Mouse (Mus musculus): ENCODE results near the gene Agap2. TPM values are rescaled to one million over a fixed set of nuclear protein-coding genes. Genes with fewer than 3 reads are reported as not detected.

The Agap2 gene
- polyA plus RNA-seq, 1 experiment, result 0.21 TPM

DNA sequence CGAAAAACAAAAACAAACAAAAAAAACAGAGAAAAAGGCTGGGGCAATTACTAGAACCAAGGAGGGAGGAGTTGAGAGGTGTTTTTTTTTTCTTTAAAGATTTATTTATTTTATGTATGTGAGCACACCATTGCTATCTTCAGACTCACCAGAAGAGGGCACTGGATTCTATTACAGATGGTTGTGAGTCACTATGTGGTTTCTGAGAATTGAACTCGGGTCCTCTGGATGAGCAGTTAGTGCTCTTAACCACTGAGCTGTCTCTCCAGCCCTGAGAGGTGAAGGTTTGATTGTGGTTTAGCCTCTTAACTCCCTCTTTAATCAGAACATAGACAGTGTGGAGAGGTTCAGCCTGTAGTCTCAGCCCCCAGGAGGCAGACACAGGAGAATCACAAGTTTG is 40.0 kb downstream of the Agap2 start:
- TF ChIP-seq CTCF (IDR thresholded peaks at IDR 0.05; ENCODE audit: borderline replicate concordance, insufficient read depth, low read length), result no peak
- no peak for TF ChIP-seq POLR2A (IDR thresholded peaks at IDR 0.05; ENCODE audit: low read depth, low read length)
- H3K4me1 ChIP-seq (ENCODE audit: control insufficient read depth, insufficient read depth, low read length), result no peaks in the 10 kb centered on the region
- no peak overlapping the region for H3K4me3 ChIP-seq (ENCODE audit: insufficient read depth, low read length)
- no peak overlapping the region for H3K27ac ChIP-seq (ENCODE audit: insufficient read depth, low read length)

DNA sequence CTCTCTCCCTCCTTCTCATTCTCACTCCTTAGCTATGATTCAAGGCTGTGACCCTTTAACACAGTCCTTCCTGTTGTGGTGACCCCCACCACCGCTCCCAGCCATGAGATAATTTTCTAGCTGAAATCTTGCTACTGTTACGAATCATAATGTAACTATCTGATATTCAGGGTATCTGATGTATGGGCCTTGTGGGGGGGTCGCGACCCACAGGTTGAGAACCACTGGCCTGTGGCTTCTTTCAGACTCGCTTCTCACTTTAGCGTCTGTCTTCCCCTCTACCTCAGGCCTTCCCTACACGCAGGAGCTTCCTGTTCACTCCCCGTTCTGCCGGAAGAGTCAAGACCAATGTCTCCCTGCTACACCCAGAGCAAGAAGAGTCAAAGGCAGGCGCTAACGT is 43.4 kb downstream of the Agap2 start:
- TF ChIP-seq POLR2A (IDR thresholded peaks at IDR 0.05; ENCODE audit: low read depth, low read length) (no peak), CTCF (IDR thresholded peaks at IDR 0.05; ENCODE audit: borderline replicate concordance, insufficient read depth, low read length) (no peak)
- Histone ChIP-seq H3K4me3 (ENCODE audit: insufficient read depth, low read length) (no peak overlapping the region), H3K4me1 (ENCODE audit: control insufficient read depth, insufficient read depth, low read length) (peaks cover 2% of the 10 kb centered on the region; the same call in 1 of the 2 replicates), H3K27ac (ENCODE audit: insufficient read depth, low read length) (no peak overlapping the region)

DNA sequence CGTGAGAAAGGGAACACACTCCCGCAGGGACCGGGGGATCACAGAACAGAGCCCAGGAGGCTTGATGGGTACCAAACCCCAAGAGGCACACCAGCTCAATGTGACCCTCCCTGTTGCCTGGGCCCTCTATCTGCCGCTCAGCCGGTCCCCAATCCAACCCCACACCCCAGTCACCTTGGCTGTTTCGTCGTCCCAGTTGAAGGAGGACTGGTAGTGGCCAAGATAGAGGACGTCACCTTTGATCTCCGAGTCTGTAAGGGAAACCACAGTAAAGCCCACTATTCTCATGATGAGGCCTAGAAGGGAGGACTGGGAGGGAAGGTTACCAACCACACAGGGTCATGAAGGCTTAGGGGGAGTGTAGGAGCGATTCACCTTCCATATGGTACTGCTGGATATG is 44.1 kb downstream of the Agap2 start:
- TF ChIP-seq CTCF (IDR thresholded peaks at IDR 0.05; ENCODE audit: borderline replicate concordance, insufficient read depth, low read length) (no peak), POLR2A (IDR thresholded peaks at IDR 0.05; ENCODE audit: low read depth, low read length) (no peak)
- H3K4me1 ChIP-seq (ENCODE audit: control insufficient read depth, insufficient read depth, low read length), result peaks cover 2% of the 10 kb centered on the region; the same call in 1 of the 2 replicates
- no peak overlapping the region for H3K4me3 ChIP-seq (ENCODE audit: insufficient read depth, low read length)
- no peak overlapping the region for H3K27ac ChIP-seq (ENCODE audit: insufficient read depth, low read length)

DNA sequence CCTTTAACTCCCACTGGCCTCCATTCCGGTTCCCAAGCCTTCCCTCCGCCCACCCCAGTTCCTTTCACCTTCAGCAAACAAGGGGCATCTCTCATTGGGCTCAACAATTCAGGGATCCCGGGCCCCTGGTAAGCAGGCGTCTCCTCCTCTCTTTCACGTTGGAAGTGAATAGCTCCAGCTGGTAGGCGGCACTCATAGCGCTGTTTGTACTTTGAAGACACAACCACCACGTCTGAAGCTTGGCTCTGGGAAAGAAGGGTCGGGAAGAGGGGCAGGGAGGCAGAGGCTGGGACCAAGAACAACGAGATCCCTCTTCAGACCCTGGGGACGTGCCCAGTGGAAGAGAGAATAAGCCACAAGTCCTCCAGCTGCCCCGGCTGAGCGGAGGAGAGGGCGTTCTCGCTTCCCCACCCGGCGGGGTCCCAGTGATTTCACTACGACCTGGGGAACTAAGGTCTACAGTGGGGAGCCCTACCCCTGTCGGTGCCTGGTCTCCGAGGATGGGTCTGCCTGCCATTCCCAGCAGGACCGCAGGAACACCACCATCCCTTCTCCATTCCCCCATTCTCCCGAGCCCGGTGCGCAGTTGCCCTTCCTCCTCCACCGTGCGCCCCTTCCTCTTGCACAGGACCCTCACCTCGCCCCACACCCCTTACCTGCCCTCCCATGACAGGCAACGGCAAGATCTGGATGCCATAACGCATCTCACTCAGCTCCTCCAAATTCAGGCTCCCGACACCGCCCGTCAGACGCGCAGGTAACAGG is 45.4 kb downstream of the Agap2 start:
- TF ChIP-seq POLR2A (IDR thresholded peaks at IDR 0.05; ENCODE audit: low read depth, low read length), result no peak
- TF ChIP-seq CTCF (IDR thresholded peaks at IDR 0.05; ENCODE audit: borderline replicate concordance, insufficient read depth, low read length), result no peak

DNA sequence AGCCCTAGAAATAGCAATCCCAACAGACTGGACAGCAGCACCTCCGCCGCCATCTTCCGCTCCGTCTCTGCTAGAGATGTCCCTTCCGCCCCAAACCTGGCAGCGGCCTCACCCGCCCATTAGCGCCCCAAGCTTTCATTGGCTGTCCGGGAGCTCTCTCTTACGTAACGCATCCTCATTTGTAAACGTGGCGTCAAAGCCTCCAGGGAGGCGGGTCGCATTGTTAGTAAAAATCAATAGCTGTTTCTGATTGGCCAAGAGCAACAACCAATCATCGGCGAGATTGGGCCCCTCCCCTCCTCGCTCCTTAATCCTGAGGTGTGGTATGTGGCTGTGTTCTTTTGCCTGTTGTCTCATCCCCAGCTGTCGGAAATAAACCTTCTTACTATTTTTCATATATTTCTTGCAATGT is 46.0 kb downstream of the Agap2 start, which contains the start of gene Os9:
Os9 (minus strand) TSS at position 66 of the 412 bp plus-strand sequence.
- TF ChIP-seq CTCF (IDR thresholded peaks at IDR 0.05; ENCODE audit: borderline replicate concordance, insufficient read depth, low read length) (no peak), POLR2A (IDR thresholded peaks at IDR 0.05; ENCODE audit: low read depth, low read length) (peak; percentile 83)
- peaks cover 2% of the 10 kb centered on the region; the same call in 1 of the 2 replicates for H3K4me1 ChIP-seq (ENCODE audit: control insufficient read depth, insufficient read depth, low read length)
- no peak within 1 kb of the TSS for H3K27ac ChIP-seq (ENCODE audit: insufficient read depth, low read length)
- H3K4me3 ChIP-seq (ENCODE audit: insufficient read depth, low read length), result peak within 1 kb of the TSS; percentile 88

More for the DNA sequence above, 45.4 kb downstream of the Agap2 start:
- peak overlapping the region; percentile 88 for H3K4me3 ChIP-seq (ENCODE audit: insufficient read depth, low read length)
- peaks cover 2% of the 10 kb centered on the region; the same call in 1 of the 2 replicates for H3K4me1 ChIP-seq (ENCODE audit: control insufficient read depth, insufficient read depth, low read length)
- no peak overlapping the region for H3K27ac ChIP-seq (ENCODE audit: insufficient read depth, low read length)

DNA sequence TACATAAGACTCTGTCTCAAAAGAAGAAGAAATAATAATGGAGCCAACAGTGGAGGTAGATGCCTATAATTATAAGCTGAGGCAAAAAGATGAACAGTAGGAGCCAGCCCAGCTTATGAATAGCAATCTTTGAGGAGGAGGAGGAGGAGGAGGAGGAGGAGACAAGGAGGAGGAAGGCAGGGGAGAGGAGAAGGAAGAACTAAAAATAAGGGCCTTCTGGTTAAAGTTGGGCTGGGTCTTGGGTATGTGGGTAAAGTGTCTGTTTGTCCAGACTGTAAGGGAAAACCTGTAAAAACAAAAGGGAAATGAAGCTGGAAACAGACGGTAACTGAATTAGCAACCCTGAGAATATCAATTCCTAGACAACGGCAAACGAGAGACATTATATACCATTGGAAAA is 46.9 kb downstream of the Agap2 start:
- no peak for TF ChIP-seq POLR2A (IDR thresholded peaks at IDR 0.05; ENCODE audit: low read depth, low read length)
- no peak for TF ChIP-seq CTCF (IDR thresholded peaks at IDR 0.05; ENCODE audit: borderline replicate concordance, insufficient read depth, low read length)
- Histone ChIP-seq H3K4me1 (ENCODE audit: control insufficient read depth, insufficient read depth, low read length) (peaks cover 6% of the 10 kb centered on the region; the same call in 1 of the 2 replicates), H3K27ac (ENCODE audit: insufficient read depth, low read length) (no peak overlapping the region), H3K4me3 (ENCODE audit: insufficient read depth, low read length) (no peak overlapping the region)

DNA sequence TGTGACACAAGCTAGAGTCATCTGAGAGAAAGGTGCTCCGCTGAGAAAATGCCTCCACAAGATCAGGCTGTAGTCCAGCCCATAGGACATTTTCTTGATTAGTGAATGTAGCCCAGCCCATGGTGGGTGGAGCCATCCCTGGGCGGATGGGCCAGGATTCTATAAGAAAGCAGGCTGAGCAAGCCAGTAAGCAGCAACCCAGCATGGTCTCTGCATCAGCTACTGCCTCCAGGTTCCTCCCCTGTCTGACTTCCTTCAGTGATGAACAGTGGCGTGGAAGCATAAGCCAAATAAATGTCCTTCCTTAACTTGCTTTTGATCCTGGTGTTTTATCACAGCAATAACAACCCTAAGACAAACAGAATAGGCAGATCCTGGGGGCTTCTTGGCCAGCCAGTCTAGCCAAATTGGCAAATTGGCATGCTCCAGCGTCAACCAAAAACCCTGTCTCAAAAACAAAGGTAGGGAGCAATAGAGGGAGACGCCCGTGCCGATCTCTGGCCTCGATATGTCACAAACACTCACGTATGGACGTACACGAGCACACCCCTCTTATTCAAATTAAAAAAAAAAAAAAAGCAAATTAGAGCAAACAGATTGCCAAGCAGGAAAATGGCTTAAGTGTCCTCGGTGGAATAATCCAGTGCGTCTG is 47.8 kb downstream of the Agap2 start:
- peaks cover 11% of the 10 kb centered on the region for H3K4me1 ChIP-seq (ENCODE audit: control insufficient read depth, insufficient read depth, low read length)
- no peak overlapping the region for H3K4me3 ChIP-seq (ENCODE audit: insufficient read depth, low read length)
- no peak overlapping the region for H3K27ac ChIP-seq (ENCODE audit: insufficient read depth, low read length)
- peak; percentile 91 for TF ChIP-seq POLR2A (IDR thresholded peaks at IDR 0.05; ENCODE audit: low read depth, low read length)
- no peak for TF ChIP-seq CTCF (IDR thresholded peaks at IDR 0.05; ENCODE audit: borderline replicate concordance, insufficient read depth, low read length)

DNA sequence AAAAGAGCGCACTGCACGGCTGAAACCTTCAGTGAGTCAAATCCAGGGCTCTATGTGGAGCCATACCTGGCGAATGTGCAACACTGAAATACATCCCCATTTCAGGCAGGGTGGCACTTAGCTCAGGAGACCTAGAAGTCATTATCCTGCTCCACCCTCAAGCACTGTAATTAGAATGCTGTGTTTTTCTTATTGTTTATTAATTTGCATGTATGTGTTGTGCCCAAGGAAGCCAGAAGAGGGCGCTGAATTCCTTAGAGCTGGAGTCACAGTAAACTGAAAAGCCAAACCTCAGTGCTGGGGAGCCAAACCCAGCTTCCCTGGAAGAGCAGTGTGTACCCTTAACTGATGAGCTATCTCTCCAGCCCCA is 48.3 kb downstream of the Agap2 start:
- Histone ChIP-seq H3K4me1 (ENCODE audit: control insufficient read depth, insufficient read depth, low read length) (peaks cover 14% of the 10 kb centered on the region), H3K4me3 (ENCODE audit: insufficient read depth, low read length) (no peak overlapping the region), H3K27ac (ENCODE audit: insufficient read depth, low read length) (no peak overlapping the region)
- TF ChIP-seq POLR2A (IDR thresholded peaks at IDR 0.05; ENCODE audit: low read depth, low read length) (no peak), CTCF (IDR thresholded peaks at IDR 0.05; ENCODE audit: borderline replicate concordance, insufficient read depth, low read length) (no peak)

DNA sequence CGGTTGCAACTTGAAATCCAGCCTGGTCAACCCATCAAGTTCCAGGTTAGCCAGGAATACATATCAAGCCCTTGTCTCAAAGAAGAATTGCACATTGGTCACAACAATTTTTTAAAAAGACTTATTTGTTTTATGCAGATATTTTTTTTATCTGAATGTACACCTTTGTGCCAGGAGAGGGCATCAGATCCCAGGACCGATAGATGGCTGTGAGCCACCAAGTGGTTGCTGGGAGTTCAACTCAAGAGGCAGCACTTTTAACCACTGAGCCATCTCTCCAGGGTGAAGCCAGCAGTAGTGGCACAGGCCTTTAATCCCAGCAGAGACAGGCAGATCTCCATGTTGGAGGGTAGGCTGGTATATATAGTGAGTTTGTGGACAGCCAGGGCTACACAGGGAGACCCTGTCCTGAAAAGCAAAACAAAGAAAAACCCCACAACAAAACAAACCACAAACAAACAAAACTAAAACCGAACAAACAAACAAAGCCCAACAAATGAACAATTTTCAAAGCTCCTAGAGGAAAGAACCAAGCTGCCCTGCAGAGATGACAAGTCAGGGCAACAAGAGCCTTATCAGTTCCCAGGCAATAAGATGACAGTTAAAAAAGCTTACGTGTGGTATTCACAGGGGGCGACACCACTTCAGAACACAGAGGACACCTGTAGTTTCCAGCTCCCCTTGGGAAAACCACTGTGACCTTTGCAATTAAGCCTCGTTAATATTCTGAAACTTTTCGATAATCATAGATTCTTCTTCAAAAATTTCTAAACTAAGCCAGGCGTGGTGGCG is 50.3 kb downstream of the Agap2 start:
- Histone ChIP-seq H3K4me1 (ENCODE audit: control insufficient read depth, insufficient read depth, low read length) (peaks cover 17% of the 10 kb centered on the region), H3K4me3 (ENCODE audit: insufficient read depth, low read length) (no peak overlapping the region), H3K27ac (ENCODE audit: insufficient read depth, low read length) (no peak overlapping the region)
- TF ChIP-seq POLR2A (IDR thresholded peaks at IDR 0.05; ENCODE audit: low read depth, low read length) (no peak), CTCF (IDR thresholded peaks at IDR 0.05; ENCODE audit: borderline replicate concordance, insufficient read depth, low read length) (no peak; the same call in 1 of the 2 replicates)

Data from embryonic fibroblast, embryonic 13.5 days (primary cell).